Mouse (Mus musculus): ENCODE results near the gene Pik3ip1. TPM values are rescaled to one million over a fixed set of nuclear protein-coding genes. Genes with fewer than 3 reads are reported as not detected.
A peak's percentile ranks its signal among the peaks of the same experiment; 100 is the strongest.

The Pik3ip1 gene
- polyA plus RNA-seq (2012; rRNA removed), result 151 and 153 TPM in 2 replicates

DNA sequence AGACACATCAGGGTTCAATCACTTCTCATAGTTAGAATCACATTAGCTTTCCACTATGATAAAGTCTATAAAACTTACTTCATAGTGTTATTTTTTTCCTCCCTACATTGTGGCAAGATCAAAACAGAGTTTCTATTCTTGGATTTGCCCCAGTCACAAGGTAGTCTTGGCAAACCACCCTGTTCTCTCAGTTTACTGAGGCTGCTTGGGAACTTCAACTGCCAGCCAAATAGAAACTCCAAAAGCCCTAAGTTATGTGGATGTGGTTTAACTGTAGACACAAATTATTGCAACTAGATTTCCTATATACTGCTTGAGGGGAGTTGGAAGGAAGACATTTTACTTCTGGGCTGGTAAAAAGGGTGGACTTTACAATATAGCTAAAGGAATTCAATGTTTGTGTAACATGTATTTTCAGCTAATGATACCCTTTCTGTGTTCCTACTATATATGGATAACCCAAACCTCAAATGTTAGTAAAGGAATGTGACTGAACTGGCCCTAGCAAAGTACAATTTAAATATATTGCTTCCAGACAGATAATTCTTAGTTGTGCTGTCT lies at the start of gene Pik3ip1:
TSS of gene Pik3ip1 (plus strand) at position 511 of the 561 bp plus-strand sequence.
- Histone ChIP-seq H3K4me1 (replicated peaks; ENCODE audit: control insufficient read depth, insufficient read depth, low read length) (peaks cover 28% of the 10 kb centered on the region), H3K27me3 (ENCODE audit: control insufficient read depth, insufficient read depth, low read length) (no peaks in the 10 kb centered on the region), H3K4me3 (ENCODE audit: control insufficient read depth, insufficient read depth, low read length) (peak within 1 kb of the TSS; percentile 82), H3K27ac (ENCODE audit: control insufficient read depth, insufficient read depth, low read length) (peak within 1 kb of the TSS; percentile 93), H3K36me3 (ENCODE audit: control insufficient read depth, insufficient read depth, low read length) (peaks cover 11% of the 10 kb centered on the region; the same call in 1 of the 2 replicates)
- DNase-seq, result no peak
- TF ChIP-seq CTCF (IDR thresholded peaks at IDR 0.05; ENCODE audit: borderline replicate concordance, control insufficient read depth, extremely low read depth, insufficient read depth, low read length, poor library complexity) (no peak), POLR2A (IDR thresholded peaks at IDR 0.05; ENCODE audit: control insufficient read depth, extremely low read depth, insufficient read depth, low read length, poor library complexity) (no peak)

DNA sequence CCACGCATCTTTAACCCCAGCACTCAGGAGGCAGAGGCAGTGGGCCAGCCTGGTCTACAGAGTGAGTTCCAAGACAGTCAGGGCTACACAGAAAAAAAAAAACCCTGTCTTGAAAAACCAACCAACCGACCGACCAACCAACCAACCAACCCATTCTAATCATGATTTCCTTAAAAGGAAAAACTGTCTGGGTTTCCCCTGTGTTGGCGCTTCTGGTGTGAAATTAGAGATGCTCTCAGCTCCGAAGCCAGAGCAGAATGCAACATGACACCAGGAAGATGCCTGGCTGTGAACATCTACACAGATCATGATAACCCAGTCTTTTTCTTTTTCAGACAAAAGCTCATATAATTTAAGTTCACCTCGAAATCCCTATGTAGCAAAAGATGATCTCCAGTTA lies 47.3 kb upstream of the Pik3ip1 start:
- DNase-seq, result no peak
- Histone ChIP-seq H3K4me1 (replicated peaks; ENCODE audit: control insufficient read depth, insufficient read depth, low read length) (no peaks in the 10 kb centered on the region), H3K36me3 (ENCODE audit: control insufficient read depth, insufficient read depth, low read length) (no peaks in the 10 kb centered on the region), H3K27ac (ENCODE audit: control insufficient read depth, insufficient read depth, low read length) (no peak overlapping the region), H3K27me3 (ENCODE audit: control insufficient read depth, insufficient read depth, low read length) (no peaks in the 10 kb centered on the region), H3K4me3 (ENCODE audit: control insufficient read depth, insufficient read depth, low read length) (no peak overlapping the region)
- WGBS, result 91% methylated on average over 6 of the region's 6 CpGs
- TF ChIP-seq POLR2A (IDR thresholded peaks at IDR 0.05; ENCODE audit: control insufficient read depth, extremely low read depth, insufficient read depth, low read length, poor library complexity) (no peak), CTCF (IDR thresholded peaks at IDR 0.05; ENCODE audit: borderline replicate concordance, control insufficient read depth, extremely low read depth, insufficient read depth, low read length, poor library complexity) (no peak)

DNA sequence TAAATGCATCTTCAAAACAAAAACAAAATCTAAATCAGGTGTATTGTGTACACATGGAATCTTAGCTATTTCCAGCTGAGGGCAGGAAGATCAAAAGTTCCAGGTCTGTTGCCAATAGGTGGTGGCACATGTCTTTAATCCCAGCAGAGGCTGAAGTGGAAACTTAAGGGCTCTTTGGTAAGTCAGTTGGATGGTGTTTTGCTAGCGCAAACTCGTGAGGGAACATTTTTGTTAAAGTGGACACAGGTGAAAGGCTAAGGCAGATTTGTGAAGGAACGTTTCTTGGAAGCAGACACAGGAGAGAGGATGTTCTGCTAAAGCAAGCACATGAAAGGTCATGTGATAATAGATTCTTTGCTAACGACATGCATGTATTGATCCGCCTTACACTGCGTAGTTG lies 46.6 kb upstream of the Pik3ip1 start:
- TF ChIP-seq POLR2A (IDR thresholded peaks at IDR 0.05; ENCODE audit: control insufficient read depth, extremely low read depth, insufficient read depth, low read length, poor library complexity) (no peak), CTCF (IDR thresholded peaks at IDR 0.05; ENCODE audit: borderline replicate concordance, control insufficient read depth, extremely low read depth, insufficient read depth, low read length, poor library complexity) (no peak)
- no peak for DNase-seq
- WGBS, result 97% methylated on average over 6 of the region's 6 CpGs
- Histone ChIP-seq H3K27ac (ENCODE audit: control insufficient read depth, insufficient read depth, low read length) (no peak overlapping the region), H3K27me3 (ENCODE audit: control insufficient read depth, insufficient read depth, low read length) (no peaks in the 10 kb centered on the region), H3K4me1 (replicated peaks; ENCODE audit: control insufficient read depth, insufficient read depth, low read length) (peaks cover 4% of the 10 kb centered on the region), H3K4me3 (ENCODE audit: control insufficient read depth, insufficient read depth, low read length) (no peak overlapping the region), H3K36me3 (ENCODE audit: control insufficient read depth, insufficient read depth, low read length) (no peaks in the 10 kb centered on the region)

- Histone ChIP-seq H3K4me1 (replicated peaks; ENCODE audit: control insufficient read depth, insufficient read depth, low read length) (peaks cover 7% of the 10 kb centered on the region), H3K4me3 (ENCODE audit: control insufficient read depth, insufficient read depth, low read length) (no peak overlapping the region), H3K27me3 (ENCODE audit: control insufficient read depth, insufficient read depth, low read length) (no peaks in the 10 kb centered on the region), H3K27ac (ENCODE audit: control insufficient read depth, insufficient read depth, low read length) (no peak overlapping the region), H3K36me3 (ENCODE audit: control insufficient read depth, insufficient read depth, low read length) (no peaks in the 10 kb centered on the region)
- WGBS, result 92% methylated on average over 3 of the region's 3 CpGs
- DNase-seq, result no peak
- TF ChIP-seq CTCF (IDR thresholded peaks at IDR 0.05; ENCODE audit: borderline replicate concordance, control insufficient read depth, extremely low read depth, insufficient read depth, low read length, poor library complexity), result no peak
- TF ChIP-seq POLR2A (IDR thresholded peaks at IDR 0.05; ENCODE audit: control insufficient read depth, extremely low read depth, insufficient read depth, low read length, poor library complexity), result no peak
These were observed 44.3 kb upstream of the Pik3ip1 start for GRCm38 (mm10) chr11:3285940-3286339.

DNA sequence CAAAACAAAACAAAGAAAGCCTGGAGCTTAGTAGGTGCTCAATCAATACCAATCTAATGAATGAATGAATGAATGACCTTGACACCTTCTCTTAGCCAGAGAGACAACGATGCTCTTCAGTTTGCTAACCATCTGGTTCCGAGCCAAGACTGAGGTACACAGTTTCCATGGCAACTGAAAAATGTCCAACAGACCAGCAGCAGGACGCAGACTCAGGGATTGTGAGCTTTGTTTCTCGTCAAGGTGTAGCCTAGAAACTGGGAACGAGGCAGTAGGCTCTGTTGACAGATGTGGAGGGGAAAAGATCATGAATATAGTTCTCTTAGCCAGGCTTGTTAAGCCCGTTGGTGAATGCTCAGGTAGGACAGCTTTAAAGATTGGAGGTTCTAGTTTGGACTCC lies 43.1 kb upstream of the Pik3ip1 start:
- Histone ChIP-seq H3K27ac (ENCODE audit: control insufficient read depth, insufficient read depth, low read length) (no peak overlapping the region), H3K36me3 (ENCODE audit: control insufficient read depth, insufficient read depth, low read length) (no peaks in the 10 kb centered on the region), H3K4me1 (replicated peaks; ENCODE audit: control insufficient read depth, insufficient read depth, low read length) (peaks cover 7% of the 10 kb centered on the region), H3K27me3 (ENCODE audit: control insufficient read depth, insufficient read depth, low read length) (no peaks in the 10 kb centered on the region), H3K4me3 (ENCODE audit: control insufficient read depth, insufficient read depth, low read length) (no peak overlapping the region)
- 83% methylated on average over 6 of the region's 6 CpGs for WGBS
- no peak for DNase-seq
- TF ChIP-seq CTCF (IDR thresholded peaks at IDR 0.05; ENCODE audit: borderline replicate concordance, control insufficient read depth, extremely low read depth, insufficient read depth, low read length, poor library complexity) (no peak), POLR2A (IDR thresholded peaks at IDR 0.05; ENCODE audit: control insufficient read depth, extremely low read depth, insufficient read depth, low read length, poor library complexity) (no peak)

GRCm38 (mm10) chr11:3287921-3288320 lies 42.3 kb upstream of the Pik3ip1 start:
- H3K36me3 ChIP-seq (ENCODE audit: control insufficient read depth, insufficient read depth, low read length), result no peaks in the 10 kb centered on the region
- WGBS, result 82% methylated on average over 5 of the region's 5 CpGs
- DNase-seq, result no peak
- peaks cover 7% of the 10 kb centered on the region for H3K4me1 ChIP-seq (replicated peaks; ENCODE audit: control insufficient read depth, insufficient read depth, low read length)
- no peaks in the 10 kb centered on the region for H3K27me3 ChIP-seq (ENCODE audit: control insufficient read depth, insufficient read depth, low read length)
- TF ChIP-seq CTCF (IDR thresholded peaks at IDR 0.05; ENCODE audit: borderline replicate concordance, control insufficient read depth, extremely low read depth, insufficient read depth, low read length, poor library complexity), result no peak
- TF ChIP-seq POLR2A (IDR thresholded peaks at IDR 0.05; ENCODE audit: control insufficient read depth, extremely low read depth, insufficient read depth, low read length, poor library complexity), result no peak
- H3K4me3 ChIP-seq (ENCODE audit: control insufficient read depth, insufficient read depth, low read length), result no peak overlapping the region
- H3K27ac ChIP-seq (ENCODE audit: control insufficient read depth, insufficient read depth, low read length), result no peak overlapping the region

Data from thymus, adult 2 months (tissue).